Mouse (Mus musculus): Measurements from ENCODE around the gene Clcf1. TPM values are rescaled to one million over a fixed set of nuclear protein-coding genes. Genes with fewer than 3 reads are reported as not detected.
A peak's percentile ranks its signal among the peaks of the same experiment; 100 is the strongest.
"Not testable (repeated sequence)": the region's sequence is repeated elsewhere in the genome, so short reads cannot be mapped to it uniquely, and the experiment has no call there.

The Clcf1 gene
- polyA plus RNA-seq, 1 experiment from 2014 or later = 2.5 TPM

GRCm38 (mm10) chr19:4247010-4247409, 33.0 kb downstream of the Clcf1 start:
- peak; percentile 62 for DNase-seq (ENCODE audit: low spot score)

- DNase-seq (ENCODE audit: low spot score) = not testable (repeated sequence)
Observed at GRCm38 (mm10) chr19:4248683-4249082, 34.6 kb downstream of the Clcf1 start.

GRCm38 (mm10) chr19:4254230-4254629, 40.2 kb downstream of the Clcf1 start:
- DNase-seq (ENCODE audit: low spot score) = no peak

GRCm38 (mm10) chr19:4255583-4256162, 41.6 kb downstream of the Clcf1 start:
- no peak for DNase-seq (ENCODE audit: low spot score)

GRCm38 (mm10) chr19:4257216-4257896, 43.3 kb downstream of the Clcf1 start:
- DNase-seq (ENCODE audit: low spot score) = peak; percentile 93

GRCm38 (mm10) chr19:4257897-4258252, 43.8 kb downstream of the Clcf1 start:
- peak; percentile 6 for DNase-seq (ENCODE audit: low spot score)

- peak; percentile 66 for DNase-seq (ENCODE audit: low spot score)
Observed at GRCm38 (mm10) chr19:4261038-4261698, 47.1 kb downstream of the Clcf1 start.

- no peak for DNase-seq (ENCODE audit: low spot score)
Observed at GRCm38 (mm10) chr19:4262756-4263155, 48.7 kb downstream of the Clcf1 start.

GRCm38 (mm10) chr19:4263702-4264101, 49.7 kb downstream of the Clcf1 start:
- DNase-seq (ENCODE audit: low spot score) = no peak

GRCm38 (mm10) chr19:4264171-4264780, 50.2 kb downstream of the Clcf1 start:
- no peak for DNase-seq (ENCODE audit: low spot score)

GRCm38 (mm10) chr19:4265956-4266355, 51.9 kb downstream of the Clcf1 start:
- DNase-seq (ENCODE audit: low spot score) = no peak

- DNase-seq (ENCODE audit: low spot score) = peak; percentile 49
Observed at GRCm38 (mm10) chr19:4268566-4269361, 54.7 kb downstream of the Clcf1 start, which contains the start of gene Ssh3. Gene Ssh3 (minus strand): TSS chr19:4269180.

GRCm38 (mm10) chr19:4270187-4270586, 56.1 kb downstream of the Clcf1 start:
- no peak for DNase-seq (ENCODE audit: low spot score)

- no peak for DNase-seq (ENCODE audit: low spot score)
Observed at GRCm38 (mm10) chr19:4270972-4271371, 56.9 kb downstream of the Clcf1 start.

Small RNA genes within 50 kb of the gene (microRNA-seq; reads per million reads assigned to microRNA genes)
- gene Gm26115 (ENCODE audit: borderline number of aligned reads) = not detected
- not detected for gene Mir6985 (ENCODE audit: borderline number of aligned reads)

Other genes starting within 250 kb of the Clcf1 start
- gene Aldh3b2, start 241.9 kb upstream of the Clcf1 start, polyA plus RNA-seq (2015; fragmentation: Nextera tagmentation; extraction: Ambion mirVana) = 1.5 and 1.6 TPM in 2 replicates
- 4.3 and 5.9 TPM in 2 replicates for gene Acy3, start 227.7 kb upstream of the Clcf1 start, polyA plus RNA-seq (2015; fragmentation: Nextera tagmentation; extraction: Ambion mirVana)
- gene Tbx10, start 221.5 kb upstream of the Clcf1 start, polyA plus RNA-seq (2015; fragmentation: Nextera tagmentation; extraction: Ambion mirVana) = 0.06 TPM in 1 of 2 replicates, not detected in the other
- 40.4 and 42.5 TPM in 2 replicates for gene Nudt8, start 213.7 kb upstream of the Clcf1 start, polyA plus RNA-seq (2015; fragmentation: Nextera tagmentation; extraction: Ambion mirVana)
- gene Gm49405, start 213.6 kb upstream of the Clcf1 start, polyA plus RNA-seq (2015; fragmentation: Nextera tagmentation; extraction: Ambion mirVana) = 0.98 and 1.6 TPM in 2 replicates
- 1.3 and 1.6 TPM in 2 replicates for gene Doc2g, start 210.9 kb upstream of the Clcf1 start, polyA plus RNA-seq (2015; fragmentation: Nextera tagmentation; extraction: Ambion mirVana)
- 191 and 194 TPM in 2 replicates for gene Ndufv1, start 201.4 kb upstream of the Clcf1 start, polyA plus RNA-seq (2015; fragmentation: Nextera tagmentation; extraction: Ambion mirVana)
- 609 and 681 TPM in 2 replicates for gene Gstp1, start 176.3 kb upstream of the Clcf1 start, polyA plus RNA-seq (2015; fragmentation: Nextera tagmentation; extraction: Ambion mirVana)
- 4.5 and 6.1 TPM in 2 replicates for gene Gstp2, start 168.2 kb upstream of the Clcf1 start, polyA plus RNA-seq (2015; fragmentation: Nextera tagmentation; extraction: Ambion mirVana)
- 10.3 and 13.9 TPM in 2 replicates for gene Gstp3, start 154.7 kb upstream of the Clcf1 start, polyA plus RNA-seq (2015; fragmentation: Nextera tagmentation; extraction: Ambion mirVana)
- 0.42 TPM in 1 of 2 replicates, not detected in the other for gene Cabp2, start 132.7 kb upstream of the Clcf1 start, polyA plus RNA-seq (2015; fragmentation: Nextera tagmentation; extraction: Ambion mirVana)
- gene Cdk2ap2, start 117.1 kb upstream of the Clcf1 start, polyA plus RNA-seq (2015; fragmentation: Nextera tagmentation; extraction: Ambion mirVana) = 179 and 208 TPM in 2 replicates
- 37.1 and 45.6 TPM in 2 replicates for gene Pitpnm1, start 114.2 kb upstream of the Clcf1 start, polyA plus RNA-seq (2015; fragmentation: Nextera tagmentation; extraction: Ambion mirVana)
- gene Aip, start 88.4 kb upstream of the Clcf1 start, polyA plus RNA-seq (2015; fragmentation: Nextera tagmentation; extraction: Ambion mirVana) = 114 TPM in 2 replicates
- 0.03 TPM in 1 of 2 replicates, not detected in the other for gene Gpr152, start 74.5 kb upstream of the Clcf1 start, polyA plus RNA-seq (2015; fragmentation: Nextera tagmentation; extraction: Ambion mirVana)
- 0.48 and 0.58 TPM in 2 replicates for gene Cabp4, start 70.2 kb upstream of the Clcf1 start, polyA plus RNA-seq (2015; fragmentation: Nextera tagmentation; extraction: Ambion mirVana)
- gene Coro1b, start 65.6 kb upstream of the Clcf1 start, polyA plus RNA-seq (2015; fragmentation: Nextera tagmentation; extraction: Ambion mirVana) = 184 and 207 TPM in 2 replicates
- 929 and 954 TPM in 2 replicates for gene Ptprcap, start 60.6 kb upstream of the Clcf1 start, polyA plus RNA-seq (2015; fragmentation: Nextera tagmentation; extraction: Ambion mirVana)
- 36.4 and 41.8 TPM in 2 replicates for gene Rps6kb2, start 50.9 kb upstream of the Clcf1 start, polyA plus RNA-seq (2015; fragmentation: Nextera tagmentation; extraction: Ambion mirVana)
- gene Carns1, start 38.8 kb upstream of the Clcf1 start, polyA plus RNA-seq (2015; fragmentation: Nextera tagmentation; extraction: Ambion mirVana) = 6.8 and 10.4 TPM in 2 replicates
- 322 and 323 TPM in 2 replicates for gene Tbc1d10c, start 23.0 kb upstream of the Clcf1 start, polyA plus RNA-seq (2015; fragmentation: Nextera tagmentation; extraction: Ambion mirVana)
- 995 and 1,030 TPM in 2 replicates for gene Ppp1ca, start 22.2 kb upstream of the Clcf1 start, polyA plus RNA-seq (2015; fragmentation: Nextera tagmentation; extraction: Ambion mirVana)
- gene Rad9a, start 12.6 kb upstream of the Clcf1 start, polyA plus RNA-seq (2015; fragmentation: Nextera tagmentation; extraction: Ambion mirVana) = 29.8 and 33.2 TPM in 2 replicates
- gene AC109138.7, start 119 bp downstream of the Clcf1 start, polyA plus RNA-seq (2015; fragmentation: Nextera tagmentation; extraction: Ambion mirVana) = not detected in 2 replicates
- gene Pold4, start 17.7 kb downstream of the Clcf1 start, polyA plus RNA-seq (2015; fragmentation: Nextera tagmentation; extraction: Ambion mirVana) = 41.2 and 44.3 TPM in 2 replicates
- 9.4 and 10.1 TPM in 2 replicates for gene Ssh3, start 54.9 kb downstream of the Clcf1 start, polyA plus RNA-seq (2015; fragmentation: Nextera tagmentation; extraction: Ambion mirVana)
- 9.8 and 12.2 TPM in 2 replicates for gene Ankrd13d, start 68.9 kb downstream of the Clcf1 start, polyA plus RNA-seq (2015; fragmentation: Nextera tagmentation; extraction: Ambion mirVana)
- gene Grk2, start 92.0 kb downstream of the Clcf1 start, polyA plus RNA-seq (2015; fragmentation: Nextera tagmentation; extraction: Ambion mirVana) = 64.3 and 81.3 TPM in 2 replicates
- 26.0 and 27.6 TPM in 2 replicates for gene Kdm2a, start 184.0 kb downstream of the Clcf1 start, polyA plus RNA-seq (2015; fragmentation: Nextera tagmentation; extraction: Ambion mirVana)
- 6.6 and 7.7 TPM in 2 replicates for gene Rhod, start 225.2 kb downstream of the Clcf1 start, polyA plus RNA-seq (2015; fragmentation: Nextera tagmentation; extraction: Ambion mirVana)